In the genomic region with DNA sequence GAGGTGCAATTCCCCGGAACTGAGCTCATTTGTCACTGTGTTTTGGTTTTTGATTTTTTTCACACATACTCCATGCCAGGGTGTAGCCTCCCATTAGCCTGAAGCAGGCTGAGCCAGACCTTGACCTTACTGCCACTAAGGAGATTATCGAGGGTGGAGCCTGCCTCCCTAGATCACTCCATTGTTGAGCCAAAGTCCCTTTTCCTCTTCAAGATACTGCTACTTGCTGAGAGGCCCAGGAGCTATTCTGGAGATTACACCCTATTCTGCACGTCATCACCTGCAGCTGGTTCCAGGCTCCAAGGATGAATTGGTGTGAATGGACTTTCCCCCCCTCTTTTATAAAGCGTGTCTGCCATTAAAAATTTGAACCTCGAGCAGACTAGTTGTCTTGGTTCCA, we compare ENCODE assay signal across 37 mouse cellular contexts. TPM values are rescaled to one million over a fixed set of nuclear protein-coding genes. Genes with fewer than 3 reads are reported as not detected.
"Had no signal": no experiment of that assay in that cellular context is flagged by ENCODE, and none has a peak within 500 bp of the region (broad histone marks: within the 10 kb centered on the region; RNA-seq: fewer than 3 reads in every experiment).

No protein-coding gene starts in this region.

- H3K9me3 ChIP-seq: limb, embryonic 10.5 days; limb, embryonic 12.5 days; limb, embryonic 13.5 days; limb, embryonic 15.5 days; liver, embryonic 12.5 days; liver, embryonic 13.5 days; liver, embryonic 15.5 days; lung, embryonic 15.5 days; midbrain, embryonic 10.5 days; midbrain, embryonic 12.5 days; midbrain, embryonic 13.5 days; neural tube, embryonic 12.5 days had no signal

- DNase-seq: left cerebral cortex, postnatal 4 days; liver; liver, embryonic 13.5 days; liver, postnatal 0 days; lung, adult 18-20 months; lung, adult 2 months; lung, embryonic 14.5 days; lung, postnatal 10 days; lung, postnatal 14 days; lung, postnatal 36 days; lung, postnatal 4 days; midbrain, embryonic 14.5 days had no signal

- H3K36me3 ChIP-seq: limb, embryonic 10.5 days; limb, embryonic 12.5 days; limb, embryonic 13.5 days; limb, embryonic 15.5 days; liver, embryonic 12.5 days; liver, embryonic 13.5 days; liver, embryonic 15.5 days; lung, embryonic 15.5 days; midbrain, embryonic 10.5 days; midbrain, embryonic 12.5 days; midbrain, embryonic 13.5 days; neural tube, embryonic 12.5 days had no signal

- H3K4me2 ChIP-seq: limb, embryonic 12.5 days; limb, embryonic 13.5 days; limb, embryonic 15.5 days; liver, embryonic 11.5 days; liver, embryonic 12.5 days; liver, embryonic 13.5 days; liver, embryonic 15.5 days; lung, embryonic 14.5 days; lung, embryonic 15.5 days; midbrain, embryonic 11.5 days; midbrain, embryonic 12.5 days; midbrain, embryonic 13.5 days; neural tube, embryonic 12.5 days had no signal

- ATAC-seq: liver, embryonic 12.5 days; lung, postnatal 0 days; midbrain, embryonic 13.5 days; midbrain, embryonic 16.5 days had no signal

- H3K27ac ChIP-seq: limb, embryonic 10.5 days; limb, embryonic 12.5 days; limb, embryonic 13.5 days; limb, embryonic 15.5 days; liver, embryonic 12.5 days; liver, embryonic 13.5 days; liver, embryonic 14.5 days; liver, embryonic 15.5 days; lung, embryonic 15.5 days; macrophage; midbrain, embryonic 10.5 days; midbrain, embryonic 12.5 days; midbrain, embryonic 13.5 days; neural tube, embryonic 12.5 days had no signal

- H3K4me1 ChIP-seq: limb, embryonic 10.5 days; limb, embryonic 12.5 days; limb, embryonic 13.5 days; limb, embryonic 15.5 days; liver, embryonic 12.5 days; liver, embryonic 15.5 days; lung, embryonic 15.5 days; midbrain, embryonic 10.5 days; midbrain, embryonic 12.5 days; midbrain, embryonic 13.5 days; neural tube, embryonic 12.5 days had no signal

- H3K9ac ChIP-seq: limb, embryonic 12.5 days; limb, embryonic 13.5 days; limb, embryonic 15.5 days; liver, embryonic 12.5 days; liver, embryonic 13.5 days; liver, embryonic 14.5 days; liver, embryonic 15.5 days; liver, postnatal 0 days; lung, embryonic 14.5 days; lung, embryonic 15.5 days; midbrain, embryonic 12.5 days; midbrain, embryonic 13.5 days; neural tube, embryonic 12.5 days had no signal

- H3K27me3 ChIP-seq: limb, embryonic 12.5 days; limb, embryonic 13.5 days; limb, embryonic 15.5 days; liver, embryonic 12.5 days; liver, embryonic 13.5 days; liver, embryonic 15.5 days; lung, embryonic 15.5 days; megakaryocyte, embryonic 14.5 days; midbrain, embryonic 12.5 days; midbrain, embryonic 13.5 days; neural tube, embryonic 12.5 days had no signal

- H3K4me3 ChIP-seq: limb, embryonic 10.5 days; limb, embryonic 12.5 days; limb, embryonic 13.5 days; limb, embryonic 15.5 days; liver, embryonic 12.5 days; liver, embryonic 13.5 days; liver, embryonic 15.5 days; lung, embryonic 15.5 days; midbrain, embryonic 10.5 days; midbrain, embryonic 12.5 days; midbrain, embryonic 13.5 days; myocyte; neural tube, embryonic 12.5 days had no signal

RNA-seq across cellular contexts. Expression of a gene that starts 42.8 kb away (rescaled TPM):
- total RNA-seq: megakaryocyte progenitor cell, adult 5-6 weeks; megakaryocyte, adult 5-6 weeks; megakaryocyte-erythroid progenitor cell, adult 5-6 weeks; monocyte, adult 5-6 weeks had no signal
- polyA plus RNA-seq: limb, embryonic 10.5 days; limb, embryonic 11.5 days; limb, embryonic 12.5 days; limb, embryonic 13.5 days; limb, embryonic 15.5 days; lung, embryonic 14.5 days; macrophage; midbrain, embryonic 10.5 days; midbrain, embryonic 11.5 days; midbrain, embryonic 12.5 days; midbrain, embryonic 13.5 days; myocyte; neural tube, embryonic 11.5 days; neural tube, embryonic 12.5 days had no signal
